Mouse (Mus musculus): ENCODE results near the gene Pask.

DNA sequence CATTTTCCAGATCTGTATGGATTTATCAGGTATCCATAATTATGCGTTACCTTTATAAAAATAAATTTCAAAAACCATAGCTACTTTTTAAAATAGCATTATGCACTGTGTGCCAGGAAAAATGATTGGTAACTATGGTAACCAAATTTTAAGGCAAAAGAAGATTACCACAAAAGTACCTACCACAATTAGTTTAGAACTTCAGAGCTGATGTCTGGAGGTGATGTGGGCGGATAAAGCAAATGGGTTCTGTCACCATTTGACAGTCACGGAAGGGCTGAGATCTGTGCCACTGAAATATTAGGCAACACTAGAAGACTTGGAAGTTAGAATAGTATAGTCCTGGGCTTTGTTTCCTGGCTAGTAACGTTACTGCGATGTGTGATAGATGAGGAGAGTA is 3.9 kb upstream of the Pask start:
- TF ChIP-seq EP300 (IDR thresholded peaks at IDR 0.05; ENCODE audit: insufficient read depth, low read depth, low read length) (no peak), CTCF (IDR thresholded peaks at IDR 0.05; ENCODE audit: low read depth, low read length) (no peak), POLR2A (IDR thresholded peaks at IDR 0.05; ENCODE audit: insufficient read depth, low read length) (no peak)

Measured in ES-Bruce4 (cell line).